Mouse (Mus musculus): ENCODE results near the gene Zscan26.
"Not testable (repeated sequence)": the region's sequence is repeated elsewhere in the genome, so short reads cannot be mapped to it uniquely, and the experiment has no call there.

Zscan26 gene

DNA sequence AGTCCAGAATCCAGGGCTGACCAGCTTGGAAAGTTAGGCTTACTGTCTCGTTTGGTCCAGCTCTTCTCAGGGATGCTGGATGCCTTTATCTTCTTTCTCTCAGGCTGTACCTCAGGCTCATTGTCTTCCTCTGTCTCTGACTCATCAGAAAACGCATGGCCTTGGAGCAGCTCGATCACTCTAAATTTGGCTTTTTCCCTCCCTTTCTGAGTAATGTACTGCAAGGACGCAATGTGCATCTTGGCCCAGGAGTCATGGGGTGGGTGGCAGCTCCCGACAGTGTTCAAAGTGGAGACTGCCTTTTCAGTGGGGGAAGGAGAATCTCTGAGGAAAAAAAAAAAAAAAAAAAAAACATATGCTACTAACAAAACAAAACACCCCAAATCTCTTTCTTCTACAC is 30.2 kb downstream of the Zscan26 start:
- DNase-seq, result no peak

- peak; percentile 89 for DNase-seq
These were observed 34.7 kb downstream of the Zscan26 start for GRCm38 (mm10) chr13:21418865-21419264.

GRCm38 (mm10) chr13:21417298-21418010 is 36.1 kb downstream of the Zscan26 start:
- no peak for DNase-seq

GRCm38 (mm10) chr13:21415750-21416149 is 37.8 kb downstream of the Zscan26 start:
- no peak for DNase-seq

- peak; percentile 52 for DNase-seq
These were observed 38.3 kb downstream of the Zscan26 start for GRCm38 (mm10) chr13:21415266-21415665.

DNA sequence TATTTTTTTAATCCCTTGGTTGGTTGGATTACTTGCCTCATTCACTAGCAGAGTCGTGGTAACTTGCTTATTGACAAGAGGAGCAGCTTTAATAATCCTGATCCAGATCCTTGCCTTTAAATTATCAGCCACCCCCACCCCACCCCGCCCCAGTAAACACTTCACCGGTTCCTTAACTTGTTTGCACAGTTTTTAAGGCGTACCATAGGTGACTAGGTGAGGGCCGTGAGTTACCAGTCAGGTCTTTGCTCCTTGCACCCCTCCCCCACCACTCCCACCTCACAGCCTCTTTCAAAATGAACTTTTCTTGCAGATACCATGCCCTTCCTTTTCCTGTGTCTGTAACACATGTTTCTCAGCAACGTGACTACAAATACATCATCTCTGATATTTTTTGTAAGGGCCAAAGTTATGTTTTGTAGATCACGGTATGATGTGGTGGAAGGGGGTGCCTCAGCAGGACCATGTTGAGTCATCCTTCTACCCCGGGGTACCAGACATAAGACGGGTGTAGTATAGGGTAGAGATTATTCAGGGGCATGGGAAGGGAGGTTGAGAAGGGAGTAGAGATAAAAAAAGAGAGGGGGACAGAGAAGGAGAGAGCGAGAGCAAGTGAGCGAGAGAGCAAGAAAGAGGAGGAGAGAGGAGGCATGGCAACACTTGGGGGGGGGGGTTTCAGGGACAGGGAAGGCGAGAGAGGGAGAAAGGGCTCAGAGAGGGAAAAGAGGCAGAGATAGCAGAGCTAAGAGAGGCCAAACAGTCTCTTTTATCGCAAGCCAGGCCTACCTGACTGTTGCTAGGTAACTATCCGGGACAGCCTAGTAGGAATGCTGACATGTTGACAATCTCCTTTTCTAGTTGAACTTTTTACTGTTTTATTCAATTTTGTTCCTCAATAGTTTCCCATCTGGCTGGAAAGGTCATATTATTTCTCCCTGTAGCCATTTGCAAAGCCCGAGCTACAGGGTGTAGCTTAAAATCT is 39.0 kb downstream of the Zscan26 start:
- DNase-seq, result peak; percentile 68

DNA sequence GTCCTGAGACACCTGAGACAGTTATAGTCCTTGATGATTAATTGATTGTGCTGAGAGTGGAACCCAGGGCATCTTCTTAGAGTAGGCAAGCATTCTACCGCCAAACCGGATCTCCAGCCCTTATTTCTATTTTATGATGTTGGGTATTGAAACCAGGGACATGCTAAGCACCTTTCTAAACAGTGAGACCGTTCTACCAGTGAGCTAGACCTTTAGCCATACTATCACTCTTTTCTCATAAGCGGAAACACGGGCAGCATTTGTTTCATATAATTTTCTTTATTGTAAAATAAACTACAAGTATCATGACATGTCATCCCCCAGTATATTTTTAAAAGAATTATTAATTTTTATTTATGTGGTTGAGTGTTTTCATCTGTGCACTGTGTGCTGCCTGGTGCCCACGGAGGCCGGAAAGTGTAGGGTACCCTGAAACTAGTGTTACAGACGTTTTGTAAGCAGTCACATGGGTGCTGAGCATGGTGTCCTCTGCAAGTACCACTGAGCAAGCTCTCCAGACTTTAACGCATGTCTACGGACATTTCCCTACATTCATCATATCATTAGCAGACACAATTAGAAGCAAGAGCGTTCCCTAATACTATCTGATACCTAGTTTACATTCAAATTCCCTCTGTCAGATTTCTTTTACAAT is 44.6 kb downstream of the Zscan26 start:
- DNase-seq, result no peak

DNA sequence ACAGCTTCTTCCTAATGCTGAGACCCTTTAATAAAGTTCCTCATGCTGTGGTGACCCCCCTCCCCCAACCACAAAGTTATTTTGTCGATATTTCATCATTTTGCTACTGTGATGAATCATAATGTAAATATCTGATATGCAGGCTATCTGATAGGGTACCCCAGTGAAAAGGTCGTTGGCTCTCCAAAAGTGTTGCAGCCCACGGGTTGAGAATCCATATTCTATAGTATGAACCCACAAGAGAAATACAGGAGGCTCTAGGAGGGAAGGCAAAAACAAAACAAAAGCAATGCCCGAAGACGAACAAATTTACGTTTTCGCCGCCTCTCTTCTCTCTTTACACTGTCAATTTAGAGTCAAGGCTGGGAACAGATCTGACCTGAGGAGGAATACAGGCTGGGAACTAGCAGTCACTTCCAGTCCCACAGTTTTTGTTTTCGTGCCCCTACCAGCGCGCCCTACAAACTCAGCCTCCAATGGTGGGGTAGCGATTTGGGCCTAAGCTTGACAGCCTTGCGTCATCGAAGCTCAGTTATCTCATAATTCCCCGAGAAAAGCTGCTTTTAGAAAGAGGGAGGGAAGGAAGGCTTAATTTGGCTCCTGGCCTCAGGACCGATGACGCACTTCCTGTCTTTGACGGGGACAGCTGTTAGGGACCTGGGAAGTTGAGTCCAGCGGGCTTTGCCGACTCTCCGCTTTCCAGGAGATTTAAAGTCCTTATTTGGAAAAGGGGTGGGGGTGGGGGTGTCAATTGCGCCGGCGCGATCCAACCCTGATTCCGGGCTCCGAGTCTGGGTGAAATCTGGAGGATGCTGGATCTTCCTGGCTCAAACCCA is 45.3 kb downstream of the Zscan26 start:
- DNase-seq, result peak; percentile 77

- no peak for DNase-seq
These were observed 46.2 kb downstream of the Zscan26 start for GRCm38 (mm10) chr13:21407341-21407740.

- no peak for DNase-seq
These were observed 50.7 kb downstream of the Zscan26 start for GRCm38 (mm10) chr13:21402848-21403247.

GRCm38 (mm10) chr13:21402287-21402846 is 51.2 kb downstream of the Zscan26 start, which contains the start of gene Zkscan3:
Gene Zkscan3, minus strand, starts transcription at chr13:21402755.
- DNase-seq, result peak; percentile 89

GRCm38 (mm10) chr13:21401636-21402286 is 51.8 kb downstream of the Zscan26 start:
- no peak for DNase-seq

DNA sequence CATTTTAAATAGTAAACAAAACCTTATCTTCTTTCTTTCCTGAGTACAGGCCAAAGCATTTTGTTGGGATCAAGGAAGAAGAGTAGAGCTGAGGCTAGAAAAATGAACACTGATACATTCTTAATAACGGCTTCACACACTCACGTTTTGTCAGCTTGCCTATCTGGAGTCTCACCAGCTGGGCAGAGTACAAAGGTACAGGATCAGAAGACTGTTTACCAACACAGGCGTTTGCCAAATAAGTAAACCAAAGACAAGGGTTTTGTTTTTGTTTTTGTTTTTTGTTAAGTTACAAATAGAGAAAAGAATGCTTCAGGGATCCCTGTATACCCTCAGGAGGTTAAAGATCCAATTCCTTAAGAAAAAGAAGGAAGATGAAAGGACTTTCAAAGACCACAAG is 52.4 kb downstream of the Zscan26 start:
- no peak for DNase-seq

DNA sequence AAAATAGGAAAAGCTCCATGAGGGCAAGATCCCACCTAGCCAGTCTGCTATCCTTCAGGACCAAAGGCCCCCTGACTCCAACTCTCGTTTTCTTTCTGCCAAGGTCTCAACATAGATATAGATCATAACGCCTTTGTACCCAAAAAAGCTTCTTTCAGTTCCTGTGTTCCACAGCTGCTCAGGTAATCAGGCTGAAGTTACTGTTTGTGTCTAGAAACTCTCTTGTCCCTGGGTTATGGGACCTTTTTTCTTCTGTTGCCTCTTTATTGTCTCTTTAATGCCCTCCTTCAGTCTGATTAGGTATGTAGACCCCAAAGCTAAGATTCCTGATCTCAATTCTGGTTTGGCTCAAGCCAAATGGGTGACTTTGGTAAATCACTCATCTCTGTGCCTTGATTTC is 56.0 kb downstream of the Zscan26 start:
- DNase-seq, result no peak

- not testable (repeated sequence) for DNase-seq
These were observed 57.5 kb downstream of the Zscan26 start for GRCm38 (mm10) chr13:21396048-21396447.

DNA sequence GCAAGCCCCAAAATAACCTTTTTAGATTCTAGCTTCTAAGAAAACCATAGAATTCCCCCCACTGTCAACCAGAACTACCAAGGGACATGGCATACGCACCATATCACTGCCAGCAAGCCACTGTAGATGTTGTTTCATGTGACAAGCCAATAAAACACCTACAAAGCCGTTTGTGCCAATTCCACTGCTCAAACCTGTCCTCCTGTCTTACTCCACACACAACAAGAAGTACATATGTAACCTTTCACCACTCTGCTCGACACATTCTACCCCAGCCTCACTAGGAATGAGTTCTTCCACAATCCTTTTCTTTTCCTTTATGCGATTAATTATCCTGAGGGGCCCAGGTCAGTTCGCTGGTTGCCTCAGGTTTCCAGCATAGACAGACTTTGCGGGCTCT is 57.9 kb downstream of the Zscan26 start:
- DNase-seq, result no peak

- DNase-seq, result no peak
These were observed 58.3 kb downstream of the Zscan26 start for GRCm38 (mm10) chr13:21395211-21395610.
